Mouse (Mus musculus): ENCODE results near the gene Gper1. TPM values are rescaled to one million over a fixed set of nuclear protein-coding genes. Genes with fewer than 3 reads are reported as not detected.

Gper1 gene
- total and polyA plus RNA-seq, 3 experiments, result not detected

GRCm38 (mm10) chr5:139437769-139438168 lies 14.8 kb downstream of the Gper1 start:
- TF ChIP-seq CTCF (IDR thresholded peaks at IDR 0.05; ENCODE audit: low read depth, low read length) (no peak), POLR2AphosphoS5 (IDR thresholded peaks at IDR 0.05; ENCODE audit: insufficient replicate concordance, low read depth, low read length) (no peak), GATA2 (IDR thresholded peaks at IDR 0.05; ENCODE audit: borderline replicate concordance, low read depth, low read length) (no peak), TAL1 (conservative IDR thresholded peaks at IDR 0.05; ENCODE audit: low read depth, low read length) (no peak), GATA1 (IDR thresholded peaks at IDR 0.05; ENCODE audit: borderline replicate concordance, low read length) (no peak)
- DNase-seq (ENCODE audit: low spot score) (no peak), ATAC-seq (ENCODE audit: extremely low read depth, insufficient number of reproducible peaks, low FRiP score, poor library complexity, severe bottlenecking) (no peak)
- H3K4me1 ChIP-seq (ENCODE audit: insufficient read depth, low read depth, low read length), result no peaks in the 10 kb centered on the region
- no peaks in the 10 kb centered on the region for H3K9me3 ChIP-seq (replicated peaks)
- H3K4me3 ChIP-seq (ENCODE audit: low read depth, low read length), result no peak overlapping the region
- peaks cover 84% of the 10 kb centered on the region for H3K36me3 ChIP-seq (replicated peaks)
- H3K27me3 ChIP-seq (ENCODE audit: insufficient read depth, low read length), result no peaks in the 10 kb centered on the region

- Histone ChIP-seq H3K36me3 (replicated peaks) (peaks cover 86% of the 10 kb centered on the region), H3K27me3 (ENCODE audit: insufficient read depth, low read length) (no peaks in the 10 kb centered on the region), H3K4me3 (ENCODE audit: low read depth, low read length) (no peak overlapping the region), H3K4me1 (ENCODE audit: insufficient read depth, low read depth, low read length) (no peaks in the 10 kb centered on the region), H3K9me3 (replicated peaks) (no peaks in the 10 kb centered on the region)
- no peak for DNase-seq (ENCODE audit: low spot score)
- no peak for ATAC-seq (ENCODE audit: extremely low read depth, insufficient number of reproducible peaks, low FRiP score, poor library complexity, severe bottlenecking)
- no peak for TF ChIP-seq GATA2 (IDR thresholded peaks at IDR 0.05; ENCODE audit: borderline replicate concordance, low read depth, low read length)
- TF ChIP-seq CTCF (IDR thresholded peaks at IDR 0.05; ENCODE audit: low read depth, low read length), result no peak
- no peak for TF ChIP-seq POLR2AphosphoS5 (IDR thresholded peaks at IDR 0.05; ENCODE audit: insufficient replicate concordance, low read depth, low read length)
- no peak for TF ChIP-seq GATA1 (IDR thresholded peaks at IDR 0.05; ENCODE audit: borderline replicate concordance, low read length)
- no peak for TF ChIP-seq TAL1 (conservative IDR thresholded peaks at IDR 0.05; ENCODE audit: low read depth, low read length)
Measured at GRCm38 (mm10) chr5:139438440-139438839, 15.5 kb downstream of the Gper1 start.

- DNase-seq (ENCODE audit: low spot score) (no peak), ATAC-seq (ENCODE audit: extremely low read depth, insufficient number of reproducible peaks, low FRiP score, poor library complexity, severe bottlenecking) (no peak)
- Histone ChIP-seq H3K4me1 (ENCODE audit: insufficient read depth, low read depth, low read length) (no peaks in the 10 kb centered on the region), H3K9me3 (replicated peaks) (no peaks in the 10 kb centered on the region), H3K4me3 (ENCODE audit: low read depth, low read length) (no peak overlapping the region), H3K36me3 (replicated peaks) (peaks cover 78% of the 10 kb centered on the region), H3K27me3 (ENCODE audit: insufficient read depth, low read length) (no peaks in the 10 kb centered on the region)
- TF ChIP-seq CTCF (IDR thresholded peaks at IDR 0.05; ENCODE audit: low read depth, low read length) (no peak), GATA1 (IDR thresholded peaks at IDR 0.05; ENCODE audit: borderline replicate concordance, low read length) (no peak), TAL1 (conservative IDR thresholded peaks at IDR 0.05; ENCODE audit: low read depth, low read length) (no peak), POLR2AphosphoS5 (IDR thresholded peaks at IDR 0.05; ENCODE audit: insufficient replicate concordance, low read depth, low read length) (no peak), GATA2 (IDR thresholded peaks at IDR 0.05; ENCODE audit: borderline replicate concordance, low read depth, low read length) (no peak)
Measured at GRCm38 (mm10) chr5:139440451-139440850, 17.5 kb downstream of the Gper1 start.

- TF ChIP-seq TAL1 (conservative IDR thresholded peaks at IDR 0.05; ENCODE audit: low read depth, low read length) (no peak), POLR2AphosphoS5 (IDR thresholded peaks at IDR 0.05; ENCODE audit: insufficient replicate concordance, low read depth, low read length) (no peak), CTCF (IDR thresholded peaks at IDR 0.05; ENCODE audit: low read depth, low read length) (no peak), GATA2 (IDR thresholded peaks at IDR 0.05; ENCODE audit: borderline replicate concordance, low read depth, low read length) (no peak), GATA1 (IDR thresholded peaks at IDR 0.05; ENCODE audit: borderline replicate concordance, low read length) (no peak)
- no peaks in the 10 kb centered on the region for H3K9me3 ChIP-seq (replicated peaks)
- H3K27me3 ChIP-seq (ENCODE audit: insufficient read depth, low read length), result no peaks in the 10 kb centered on the region
- DNase-seq (ENCODE audit: low spot score) (no peak), ATAC-seq (ENCODE audit: extremely low read depth, insufficient number of reproducible peaks, low FRiP score, poor library complexity, severe bottlenecking) (no peak)
- H3K4me1 ChIP-seq (ENCODE audit: insufficient read depth, low read depth, low read length), result no peaks in the 10 kb centered on the region
- H3K36me3 ChIP-seq (replicated peaks), result peaks cover 78% of the 10 kb centered on the region
- no peak overlapping the region for H3K4me3 ChIP-seq (ENCODE audit: low read depth, low read length)
Measured at GRCm38 (mm10) chr5:139440926-139441725, 18.2 kb downstream of the Gper1 start.

- DNase-seq (ENCODE audit: low spot score), result no peak
- H3K36me3 ChIP-seq (replicated peaks), result peaks cover 79% of the 10 kb centered on the region
- TF ChIP-seq TAL1 (conservative IDR thresholded peaks at IDR 0.05; ENCODE audit: low read depth, low read length), result no peak
- no peak for TF ChIP-seq GATA1 (IDR thresholded peaks at IDR 0.05; ENCODE audit: borderline replicate concordance, low read length)
- no peak for TF ChIP-seq POLR2AphosphoS5 (IDR thresholded peaks at IDR 0.05; ENCODE audit: insufficient replicate concordance, low read depth, low read length)
- TF ChIP-seq CTCF (IDR thresholded peaks at IDR 0.05; ENCODE audit: low read depth, low read length), result no peak
- no peak for TF ChIP-seq GATA2 (IDR thresholded peaks at IDR 0.05; ENCODE audit: borderline replicate concordance, low read depth, low read length)
- H3K27me3 ChIP-seq (ENCODE audit: insufficient read depth, low read length), result no peaks in the 10 kb centered on the region
- H3K9me3 ChIP-seq (replicated peaks), result no peaks in the 10 kb centered on the region
- H3K4me3 ChIP-seq (ENCODE audit: low read depth, low read length), result no peak overlapping the region
- no peaks in the 10 kb centered on the region for H3K4me1 ChIP-seq (ENCODE audit: insufficient read depth, low read depth, low read length)
- no peak for ATAC-seq (ENCODE audit: extremely low read depth, insufficient number of reproducible peaks, low FRiP score, poor library complexity, severe bottlenecking)
Measured at GRCm38 (mm10) chr5:139441726-139442018, 18.7 kb downstream of the Gper1 start.

GRCm38 (mm10) chr5:139442428-139442827 lies 19.5 kb downstream of the Gper1 start:
- DNase-seq (ENCODE audit: low spot score) (no peak), ATAC-seq (ENCODE audit: extremely low read depth, insufficient number of reproducible peaks, low FRiP score, poor library complexity, severe bottlenecking) (no peak)
- H3K36me3 ChIP-seq (replicated peaks), result peaks cover 80% of the 10 kb centered on the region
- TF ChIP-seq CTCF (IDR thresholded peaks at IDR 0.05; ENCODE audit: low read depth, low read length), result no peak
- no peak for TF ChIP-seq TAL1 (conservative IDR thresholded peaks at IDR 0.05; ENCODE audit: low read depth, low read length)
- TF ChIP-seq POLR2AphosphoS5 (IDR thresholded peaks at IDR 0.05; ENCODE audit: insufficient replicate concordance, low read depth, low read length), result no peak
- TF ChIP-seq GATA2 (IDR thresholded peaks at IDR 0.05; ENCODE audit: borderline replicate concordance, low read depth, low read length), result no peak
- TF ChIP-seq GATA1 (IDR thresholded peaks at IDR 0.05; ENCODE audit: borderline replicate concordance, low read length), result no peak
- no peaks in the 10 kb centered on the region for H3K4me1 ChIP-seq (ENCODE audit: insufficient read depth, low read depth, low read length)
- H3K4me3 ChIP-seq (ENCODE audit: low read depth, low read length), result no peak overlapping the region
- no peaks in the 10 kb centered on the region for H3K27me3 ChIP-seq (ENCODE audit: insufficient read depth, low read length)
- no peaks in the 10 kb centered on the region for H3K9me3 ChIP-seq (replicated peaks)

Measured in G1E (cell line).